Mouse (Mus musculus): ENCODE measurements around the gene Clip2.

DNA sequence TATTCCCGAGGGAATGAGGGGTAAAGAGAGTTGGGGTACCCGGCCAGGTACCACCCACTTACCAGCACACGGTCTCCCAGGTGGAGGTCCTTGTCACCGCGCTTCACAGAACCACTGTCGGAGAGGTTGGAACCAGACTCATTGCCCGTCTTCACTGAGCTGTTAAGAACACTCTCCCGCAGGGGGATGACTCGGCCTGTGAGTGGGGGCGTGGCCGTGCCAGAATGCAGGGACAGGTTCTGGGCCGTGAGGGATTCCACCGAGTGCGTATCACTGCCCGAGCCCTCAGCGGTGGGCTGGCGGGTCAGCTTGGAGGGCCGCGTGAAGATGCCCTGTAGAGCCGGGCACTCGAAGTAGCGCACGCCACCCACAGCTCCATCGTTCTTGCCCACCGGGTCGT lies 29.7 kb downstream of the Clip2 start:
- TF ChIP-seq CTCF (IDR thresholded peaks at IDR 0.05; ENCODE audit: borderline replicate concordance, insufficient read depth, low read length) (no peak), POLR2A (IDR thresholded peaks at IDR 0.05; ENCODE audit: low read depth, low read length) (no peak)
